Mouse (Mus musculus) urinary bladder, postnatal 4 days (tissue): Measurements from ENCODE around the gene Gm572.

Source experiments
- DNase-seq, 2 experiments: peaks; one replicate each; pipeline ENCODE4 v3.0.0; 2021 to 2022; ENCODE audit warnings: low spot score in 2 of 2

The Gm572 gene

DNA sequence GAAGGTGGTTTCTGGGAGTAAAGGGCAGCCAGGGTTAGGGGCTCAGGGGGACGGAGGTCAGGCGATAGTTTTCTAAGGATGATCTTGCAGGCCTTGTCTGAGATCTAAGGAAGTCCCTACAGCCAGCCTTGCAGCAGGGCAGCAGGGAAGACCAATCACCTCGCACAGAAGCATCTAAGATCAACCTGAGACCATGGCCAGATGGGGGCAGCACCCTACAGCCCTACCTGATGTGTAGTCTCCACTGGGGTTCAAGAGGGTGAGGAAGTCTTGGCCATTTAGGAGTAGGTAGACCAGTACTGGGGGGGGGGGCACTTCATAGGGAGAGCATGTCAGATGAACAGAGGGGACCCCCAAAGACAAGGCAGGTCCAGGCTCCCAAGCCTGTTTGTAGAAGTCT lies 72.3 kb downstream of the Gm572 start:
- no peak for DNase-seq
